Mouse (Mus musculus) liver (tissue): ENCODE measurements around the gene Pofut2.
A peak's percentile ranks its signal among the peaks of the same experiment; 100 is the strongest.

Experiments
- DNase-seq: peaks from one replicate; pipeline ENCODE4 v3.0.0-alpha.2; 2020; ENCODE audit warnings: mixed read lengths

Gene Pofut2

GRCm38 (mm10) chr10:77258704-77259621, at the start of gene Pofut2:
Gene Pofut2, plus strand, starts transcription at chr10:77259218.
- DNase-seq, result peak; percentile 99

DNA sequence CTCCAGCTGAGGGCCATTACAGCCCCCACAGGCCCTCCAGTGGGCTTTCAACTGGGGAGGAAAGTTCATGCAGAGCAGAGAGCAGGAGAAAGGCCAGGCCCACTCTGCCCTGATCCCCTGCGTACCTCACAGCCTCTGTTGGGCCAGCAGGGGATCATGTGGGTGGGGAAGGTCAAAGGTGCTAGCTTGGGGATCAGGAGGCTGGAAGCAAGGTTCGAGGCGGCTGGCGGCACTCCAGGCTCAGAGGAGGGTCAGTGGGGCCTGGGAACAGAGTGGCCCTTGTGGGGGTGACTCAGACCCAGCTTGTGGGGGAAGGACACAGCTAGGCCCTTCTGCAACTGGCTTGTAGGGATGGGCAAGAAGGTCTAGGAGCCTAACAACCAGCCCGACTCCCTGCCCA, 49.8 kb upstream of the Pofut2 start:
- DNase-seq, result no peak

DNA sequence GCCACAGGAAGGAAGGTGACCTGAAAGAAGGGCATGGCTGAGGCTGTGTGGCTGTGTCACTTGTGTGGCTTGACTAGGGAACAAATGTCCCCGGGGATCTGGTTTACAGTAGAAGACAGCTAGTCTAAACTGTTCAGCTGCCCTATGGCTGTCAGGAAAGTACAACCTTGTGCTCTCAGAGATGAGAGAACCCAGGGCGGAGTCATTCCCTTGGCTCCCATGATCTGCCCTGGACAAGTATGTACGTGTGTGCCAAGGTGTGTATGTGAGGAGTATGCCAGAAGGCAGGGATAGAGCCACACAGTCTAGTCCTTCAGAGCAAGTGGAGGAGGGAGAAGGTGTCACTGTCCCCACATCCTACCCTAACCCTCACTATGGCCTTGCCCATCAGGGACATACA, 48.4 kb upstream of the Pofut2 start:
- peak; percentile 55 for DNase-seq

GRCm38 (mm10) chr10:77211116-77211570, 47.9 kb upstream of the Pofut2 start:
- DNase-seq, result peak; percentile 87

- DNase-seq, result no peak
Observed at GRCm38 (mm10) chr10:77212354-77213120, 46.5 kb upstream of the Pofut2 start.

DNA sequence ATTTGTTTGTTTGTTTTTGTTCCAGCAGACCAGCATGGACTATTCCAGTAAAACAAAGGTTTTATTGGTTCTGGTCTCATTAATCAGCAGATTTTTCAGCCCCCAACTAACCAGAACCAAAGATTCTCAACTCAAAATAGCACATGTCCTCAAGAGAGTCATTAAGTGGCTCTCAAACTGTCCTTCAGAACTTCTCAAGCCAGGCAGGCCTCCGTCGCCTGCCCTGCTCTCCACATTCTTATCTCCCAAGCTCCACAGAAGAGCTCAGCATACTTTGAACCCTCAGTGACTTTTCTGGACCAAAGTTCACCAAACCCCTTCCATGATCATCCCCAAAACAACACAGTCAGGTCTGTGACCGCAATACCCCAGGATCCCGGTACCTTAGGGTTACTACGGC, 45.5 kb upstream of the Pofut2 start:
- no peak for DNase-seq

DNA sequence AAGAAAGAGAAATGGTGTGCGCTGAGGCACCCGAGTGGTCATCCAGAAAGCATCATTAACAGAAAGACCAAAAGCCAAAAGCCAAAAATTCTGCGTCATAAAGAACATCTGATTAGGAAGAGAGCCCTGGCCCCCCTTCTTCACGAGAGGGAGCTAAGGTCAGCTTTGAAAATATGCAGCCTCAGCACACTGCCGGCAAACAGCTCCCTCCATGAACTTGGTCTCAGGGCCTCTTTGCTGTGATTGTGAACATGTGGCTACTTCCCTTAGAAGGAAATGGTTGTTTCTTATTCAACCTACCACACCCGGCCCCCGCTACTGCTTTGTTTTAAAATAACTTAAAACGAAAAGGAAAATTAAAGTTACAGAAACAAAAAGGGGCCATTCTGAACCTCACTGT, 44.4 kb upstream of the Pofut2 start:
- DNase-seq, result no peak

GRCm38 (mm10) chr10:77215641-77216040, 43.4 kb upstream of the Pofut2 start:
- DNase-seq, result peak; percentile 51

DNA sequence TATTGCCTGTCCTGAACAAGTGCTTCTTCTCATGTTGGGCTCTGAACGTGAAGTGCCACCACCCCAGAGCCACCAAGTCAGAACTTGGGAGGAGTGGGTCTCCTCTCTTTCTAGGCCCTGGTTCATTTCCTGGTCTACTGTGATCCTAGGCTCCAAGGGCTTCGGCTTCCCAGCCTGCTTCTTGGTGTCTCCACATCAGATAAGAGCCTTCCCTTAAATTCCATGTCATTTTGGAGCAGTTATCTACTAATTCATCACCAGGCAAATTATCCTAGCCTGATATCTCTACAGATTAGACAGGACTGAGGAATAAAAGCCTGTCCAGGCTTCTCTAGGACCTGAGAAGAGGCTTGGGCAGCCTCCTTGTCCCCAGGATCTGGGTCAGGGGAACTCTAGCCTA, 42.7 kb upstream of the Pofut2 start:
- no peak for DNase-seq

- DNase-seq, result no peak
Observed at GRCm38 (mm10) chr10:77217155-77217731, 41.8 kb upstream of the Pofut2 start.

DNA sequence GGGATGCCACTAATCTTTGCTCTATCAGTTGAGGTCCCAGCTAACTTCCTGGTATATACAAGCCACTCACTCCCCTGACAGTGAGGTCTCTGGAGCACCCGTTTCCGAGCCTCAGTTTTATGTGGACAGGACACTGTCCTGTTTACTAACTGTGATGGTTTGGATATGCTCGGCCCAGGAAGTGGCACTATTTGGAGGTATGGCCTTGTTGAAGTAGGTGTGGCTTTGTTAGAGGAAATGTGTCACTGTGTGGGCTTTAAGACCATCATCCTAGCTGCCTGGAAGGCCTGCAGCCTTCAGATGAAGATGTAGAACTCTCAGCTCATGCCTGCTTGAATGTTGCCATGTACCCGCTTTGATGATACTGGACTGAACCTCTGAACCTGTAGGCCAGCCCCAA, 41.0 kb upstream of the Pofut2 start:
- DNase-seq, result no peak

DNA sequence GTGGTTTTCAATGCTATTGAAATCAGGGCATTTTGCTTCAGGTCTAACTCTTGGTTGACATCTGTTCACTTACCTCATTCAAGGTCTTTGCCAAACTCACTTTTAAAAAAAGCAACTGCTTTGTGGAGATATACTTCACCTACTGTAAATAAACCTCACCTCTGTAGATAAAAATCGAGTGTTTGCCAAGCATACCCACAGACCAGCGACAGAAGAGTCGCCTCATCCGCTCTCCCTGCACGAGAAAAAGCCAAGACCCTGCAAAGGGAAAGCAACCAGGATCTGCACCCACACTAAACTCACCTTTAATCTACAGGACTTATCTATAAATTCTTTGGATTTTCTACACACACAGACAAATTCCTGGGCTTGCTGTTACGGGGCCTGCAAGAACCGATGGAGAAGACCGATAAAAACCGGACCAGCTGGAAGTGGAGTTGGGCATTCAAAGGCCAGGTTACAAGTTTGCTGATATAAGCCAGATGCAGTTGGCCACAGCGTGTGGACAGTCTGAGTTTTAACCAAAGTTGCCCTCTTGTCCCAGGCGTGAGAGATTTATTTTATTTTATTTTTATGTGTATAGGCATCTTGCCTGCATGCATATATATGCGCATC, 39.5 kb upstream of the Pofut2 start:
- no peak for DNase-seq

DNA sequence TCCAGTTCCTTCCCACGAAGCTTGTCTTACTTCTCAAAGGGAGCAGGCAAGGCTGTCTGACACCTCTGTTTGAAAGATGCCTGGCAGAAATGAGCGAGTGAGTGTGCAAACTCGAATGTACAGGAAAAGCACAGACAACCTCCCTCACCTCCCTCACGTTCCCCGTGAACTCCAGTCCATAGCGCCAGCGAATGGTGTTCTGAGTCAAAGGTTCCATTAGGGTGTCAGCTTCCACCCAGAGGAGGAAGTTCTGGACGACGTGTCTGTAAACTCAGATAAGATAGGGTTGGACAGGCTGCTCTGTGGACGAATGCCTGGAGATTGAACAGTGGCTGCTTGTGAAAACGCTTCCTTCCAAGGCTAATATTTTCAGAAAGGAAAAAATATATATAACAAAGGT, 37.9 kb upstream of the Pofut2 start:
- peak; percentile 84 for DNase-seq

- DNase-seq, result no peak
Observed at GRCm38 (mm10) chr10:77222963-77223552, 36.0 kb upstream of the Pofut2 start.

DNA sequence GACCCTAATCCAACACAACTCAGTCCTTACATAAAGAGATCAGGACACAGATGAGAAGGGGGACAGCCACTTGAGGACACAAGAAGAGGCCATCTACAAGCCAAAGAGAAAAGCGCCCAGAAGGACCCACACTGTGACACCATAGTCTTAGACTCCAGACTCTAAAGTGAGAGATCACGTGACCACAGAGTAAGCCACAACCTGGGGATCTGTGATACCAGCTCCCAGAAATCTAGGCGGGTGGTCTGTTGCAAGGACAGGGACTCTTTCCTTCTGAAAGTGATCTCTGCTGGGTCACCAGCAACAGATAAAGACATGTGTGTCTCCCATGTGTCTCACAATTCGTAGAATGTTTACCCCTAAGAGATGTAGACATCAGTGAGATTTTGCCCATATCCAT, 34.6 kb upstream of the Pofut2 start:
- DNase-seq, result no peak

- DNase-seq, result peak; percentile 90
Observed at GRCm38 (mm10) chr10:77225414-77225813, 33.6 kb upstream of the Pofut2 start.

DNA sequence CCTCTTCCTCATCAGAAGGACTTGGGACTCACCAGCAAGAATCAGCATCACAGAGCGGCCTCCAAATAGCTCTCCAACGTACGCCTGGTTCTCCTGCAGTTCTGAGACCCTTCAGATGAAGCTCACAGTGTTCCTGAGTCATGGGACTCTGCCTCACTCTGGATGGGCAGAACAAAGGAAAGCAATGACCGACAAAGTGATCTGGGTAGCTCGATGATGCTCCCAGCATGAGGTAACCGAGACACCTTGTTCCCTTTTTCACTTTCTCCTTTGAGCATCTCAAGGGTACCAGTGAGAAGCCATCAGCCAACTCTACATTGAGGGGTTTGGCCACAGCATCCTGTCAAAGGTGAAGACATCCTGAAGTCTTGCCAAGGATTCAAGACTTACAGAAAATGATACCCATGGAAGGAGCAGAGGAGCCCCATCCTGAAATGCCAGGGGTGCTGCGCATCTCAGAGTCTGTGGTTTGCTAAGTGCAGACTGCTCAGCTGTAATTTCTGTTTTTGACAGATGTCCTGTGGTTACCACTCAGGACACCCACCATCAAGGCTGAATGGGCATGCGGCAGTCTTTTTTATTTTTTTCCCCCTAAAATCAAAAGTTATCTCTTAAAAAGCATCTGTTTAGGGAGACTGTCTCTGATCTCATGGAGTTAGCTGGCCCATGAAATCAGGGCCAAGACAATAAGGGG, 32.9 kb upstream of the Pofut2 start:
- no peak for DNase-seq

DNA sequence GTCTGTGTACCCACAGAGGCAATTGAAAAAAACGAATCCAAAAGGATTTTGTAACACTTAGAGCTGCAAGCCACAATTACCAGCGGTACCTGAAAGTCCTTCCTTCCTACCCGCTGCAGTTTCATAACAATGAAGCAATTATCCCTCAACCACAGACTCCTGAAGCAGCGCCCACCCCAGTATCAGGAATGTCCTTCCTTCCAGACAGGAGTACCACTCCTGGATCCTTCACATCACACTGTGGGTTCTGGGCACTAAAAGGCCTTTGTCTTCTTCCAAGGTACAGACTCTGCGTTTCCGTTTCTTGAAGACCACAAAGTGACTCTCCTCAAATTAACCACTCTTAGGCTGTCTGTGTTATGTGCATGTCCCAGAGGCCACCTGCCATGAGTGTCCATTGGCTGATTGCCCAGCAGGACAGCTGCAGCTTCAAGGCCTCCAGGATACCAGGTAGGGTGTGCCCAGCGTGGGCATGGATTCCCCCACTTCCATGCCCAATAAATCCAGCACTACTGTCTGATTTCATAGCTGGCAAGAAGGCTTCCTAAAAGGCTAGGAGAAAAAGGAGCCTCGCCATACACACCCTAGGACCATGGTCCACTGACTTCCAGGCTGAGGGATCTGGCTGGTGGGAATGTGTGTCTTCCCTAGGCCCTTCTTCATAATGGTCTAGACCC, 32.2 kb upstream of the Pofut2 start:
- no peak for DNase-seq

GRCm38 (mm10) chr10:77227368-77227723, 31.7 kb upstream of the Pofut2 start:
- DNase-seq, result no peak

DNA sequence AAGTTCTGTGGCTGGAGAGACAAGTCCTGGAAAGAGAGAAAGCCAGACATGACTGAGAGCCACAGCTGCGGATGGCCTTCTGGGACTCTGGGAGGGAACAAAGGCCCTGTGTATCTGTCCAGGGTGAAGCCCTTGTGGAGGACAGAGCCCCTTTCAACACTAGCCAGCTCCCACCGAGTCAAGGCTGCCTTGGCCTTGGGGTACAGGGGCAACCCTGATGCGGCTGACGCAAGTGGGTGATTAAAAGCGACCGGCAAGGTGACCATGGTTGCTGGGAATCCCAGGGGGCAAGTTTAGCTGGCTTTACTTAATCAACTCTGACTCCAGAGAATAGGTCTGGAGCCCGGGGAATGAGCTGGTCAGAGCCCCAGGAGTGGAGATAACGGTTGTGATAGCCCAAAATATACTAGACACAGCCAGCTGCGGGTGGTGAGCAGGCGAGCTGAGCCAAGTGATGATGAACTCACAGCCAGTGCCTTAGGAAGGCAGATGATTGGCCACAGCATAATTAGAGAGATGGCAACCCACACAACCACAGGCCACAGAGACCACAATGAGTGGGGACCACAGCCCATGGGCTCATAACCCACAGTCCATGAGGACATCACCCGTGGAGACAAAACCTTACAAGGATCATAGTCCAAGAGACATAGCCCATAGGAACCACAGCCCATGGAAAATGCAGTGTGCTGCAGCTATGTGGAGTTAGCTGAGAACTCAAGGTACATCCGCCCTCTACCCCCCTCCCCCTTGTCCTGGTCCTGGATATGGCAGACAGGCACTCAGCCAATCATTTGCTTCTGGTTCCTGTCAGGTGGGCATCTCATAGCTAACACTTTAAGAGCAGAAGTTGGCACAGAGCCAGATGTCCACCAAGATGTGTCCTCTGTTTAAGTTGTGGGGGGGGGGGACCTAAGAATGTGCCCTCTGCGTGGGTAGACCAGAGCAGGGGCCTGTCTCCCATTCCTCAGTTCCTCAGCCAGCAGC, 29.1 kb upstream of the Pofut2 start:
- DNase-seq, result peak; percentile 67
